Mouse (Mus musculus): Measurements from ENCODE around the gene Sema3f. TPM values are rescaled to one million over a fixed set of nuclear protein-coding genes. Genes with fewer than 3 reads are reported as not detected.

Gene Sema3f
- polyA plus RNA-seq, 1 experiment from 2014 or later, result 13.2 TPM

GRCm38 (mm10) chr9:107650708-107651481, 59.4 kb downstream of the Sema3f start:
- peak; percentile 76 for ATAC-seq (ENCODE audit: low read depth)
- Histone ChIP-seq H3K27ac (replicated peaks) (peak overlapping the region; percentile 68), H3K4me3 (no peak overlapping the region), H3K27me3 (no peaks in the 10 kb centered on the region), H3K4me1 (replicated peaks) (peaks cover 27% of the 10 kb centered on the region), H3K4me2 (no peak overlapping the region), H3K9me3 (no peaks in the 10 kb centered on the region), H3K36me3 (no peaks in the 10 kb centered on the region), H3K9ac (no peak overlapping the region; the same call in 1 of the 2 replicates)
- 31% methylated on average over 12 of the region's 12 CpGs for WGBS

- Histone ChIP-seq H3K36me3 (no peaks in the 10 kb centered on the region), H3K27ac (replicated peaks) (peak overlapping the region; percentile 68), H3K27me3 (no peaks in the 10 kb centered on the region), H3K4me1 (replicated peaks) (peaks cover 30% of the 10 kb centered on the region), H3K9ac (no peak overlapping the region), H3K4me3 (no peak overlapping the region), H3K9me3 (no peaks in the 10 kb centered on the region), H3K4me2 (no peak overlapping the region)
- ATAC-seq (ENCODE audit: low read depth), result no peak
- WGBS, result 65% methylated on average over 7 of the region's 7 CpGs
These were observed 60.0 kb downstream of the Sema3f start for GRCm38 (mm10) chr9:107650225-107650624.

- Histone ChIP-seq H3K9me3 (no peaks in the 10 kb centered on the region), H3K36me3 (no peaks in the 10 kb centered on the region), H3K9ac (no peak overlapping the region), H3K27ac (replicated peaks) (no peak overlapping the region), H3K4me2 (no peak overlapping the region), H3K4me1 (replicated peaks) (peaks cover 41% of the 10 kb centered on the region), H3K27me3 (no peaks in the 10 kb centered on the region), H3K4me3 (no peak overlapping the region)
- no peak for ATAC-seq (ENCODE audit: low read depth)
- WGBS, result 80% methylated on average over 3 of the region's 3 CpGs
These were observed 61.5 kb downstream of the Sema3f start for GRCm38 (mm10) chr9:107648767-107649166.

- 0 out of 2 replicates have a peak overlapping the region, but pooled peaks have one; percentile 8 for H3K9ac ChIP-seq
- H3K27me3 ChIP-seq, result no peaks in the 10 kb centered on the region
- no peak overlapping the region for H3K4me2 ChIP-seq
- H3K27ac ChIP-seq (replicated peaks), result no peak overlapping the region
- no peak overlapping the region for H3K4me3 ChIP-seq
- peaks cover 40% of the 10 kb centered on the region for H3K4me1 ChIP-seq (replicated peaks)
- 84% methylated on average over 6 of the region's 6 CpGs for WGBS
- no peaks in the 10 kb centered on the region for H3K36me3 ChIP-seq
- ATAC-seq (ENCODE audit: low read depth), result no peak
- H3K9me3 ChIP-seq, result no peaks in the 10 kb centered on the region
These were observed 63.3 kb downstream of the Sema3f start for GRCm38 (mm10) chr9:107646975-107647374.

- H3K4me3 ChIP-seq, result no peak overlapping the region
These were observed 64.7 kb downstream of the Sema3f start for GRCm38 (mm10) chr9:107645577-107645976.

GRCm38 (mm10) chr9:107645153-107645510, 65.1 kb downstream of the Sema3f start:
- Histone ChIP-seq H3K4me1 (replicated peaks) (peaks cover 21% of the 10 kb centered on the region), H3K27me3 (no peaks in the 10 kb centered on the region), H3K4me2 (peak overlapping the region; percentile 67), H3K27ac (replicated peaks) (no peak overlapping the region), H3K36me3 (no peaks in the 10 kb centered on the region), H3K9ac (peak overlapping the region; percentile 59), H3K9me3 (no peaks in the 10 kb centered on the region), H3K4me3 (peak overlapping the region; percentile 37)
- ATAC-seq (ENCODE audit: low read depth), result peak; percentile 2; the same call in 1 of the 2 replicates
- WGBS, result 50% methylated on average over 7 of the region's 7 CpGs

More at GRCm38 (mm10) chr9:107645577-107645976, 64.7 kb downstream of the Sema3f start:
- no peaks in the 10 kb centered on the region for H3K27me3 ChIP-seq
- peaks cover 26% of the 10 kb centered on the region for H3K4me1 ChIP-seq (replicated peaks)
- peak overlapping the region; percentile 59; the same call in 1 of the 2 replicates for H3K9ac ChIP-seq
- peak; percentile 73 for ATAC-seq (ENCODE audit: low read depth)
- WGBS, result 12% methylated on average over 5 of the region's 5 CpGs
- no peaks in the 10 kb centered on the region for H3K36me3 ChIP-seq
- no peaks in the 10 kb centered on the region for H3K9me3 ChIP-seq
- no peak overlapping the region for H3K27ac ChIP-seq (replicated peaks)
- no peak overlapping the region for H3K4me2 ChIP-seq

GRCm38 (mm10) chr9:107644495-107645152, 65.7 kb downstream of the Sema3f start:
- no peaks in the 10 kb centered on the region for H3K9me3 ChIP-seq
- no peaks in the 10 kb centered on the region for H3K36me3 ChIP-seq
- peak; percentile 74 for ATAC-seq (ENCODE audit: low read depth)
- peak overlapping the region; percentile 67 for H3K4me2 ChIP-seq
- peak overlapping the region; percentile 72 for H3K9ac ChIP-seq
- no peaks in the 10 kb centered on the region for H3K27me3 ChIP-seq
- H3K4me1 ChIP-seq (replicated peaks), result peaks cover 16% of the 10 kb centered on the region
- H3K4me3 ChIP-seq, result peak overlapping the region; percentile 37
- 6% methylated on average over 35 of the region's 35 CpGs for WGBS
- H3K27ac ChIP-seq (replicated peaks), result peak overlapping the region; percentile 74

- no peak overlapping the region for H3K27ac ChIP-seq (replicated peaks)
- H3K4me3 ChIP-seq, result peak overlapping the region; percentile 37; the same call in 1 of the 2 replicates
- H3K9me3 ChIP-seq, result no peaks in the 10 kb centered on the region
- peaks cover 14% of the 10 kb centered on the region for H3K4me1 ChIP-seq (replicated peaks)
- no peaks in the 10 kb centered on the region for H3K36me3 ChIP-seq
- H3K4me2 ChIP-seq, result peak overlapping the region; percentile 67
- H3K9ac ChIP-seq, result 0 out of 2 replicates have a peak overlapping the region, but pooled peaks have one; percentile 72
- 94% methylated on average over 13 of the region's 13 CpGs for WGBS
- no peaks in the 10 kb centered on the region for H3K27me3 ChIP-seq
- no peak for ATAC-seq (ENCODE audit: low read depth)
These were observed 66.6 kb downstream of the Sema3f start for GRCm38 (mm10) chr9:107643544-107644214.

- 26% methylated on average over 8 of the region's 8 CpGs for WGBS
- Histone ChIP-seq H3K36me3 (no peaks in the 10 kb centered on the region), H3K27ac (replicated peaks) (peak overlapping the region; percentile 53), H3K4me2 (no peak overlapping the region), H3K4me3 (no peak overlapping the region), H3K9me3 (no peaks in the 10 kb centered on the region), H3K9ac (0 out of 2 replicates have a peak overlapping the region, but pooled peaks have one; percentile 2), H3K27me3 (no peaks in the 10 kb centered on the region), H3K4me1 (replicated peaks) (peaks cover 27% of the 10 kb centered on the region)
- no peak for ATAC-seq (ENCODE audit: low read depth)
These were observed 68.6 kb downstream of the Sema3f start for GRCm38 (mm10) chr9:107641666-107642065.

GRCm38 (mm10) chr9:107640257-107640772, 70.0 kb downstream of the Sema3f start:
- no peak overlapping the region for H3K4me2 ChIP-seq
- H3K4me1 ChIP-seq (replicated peaks), result peaks cover 37% of the 10 kb centered on the region
- H3K27ac ChIP-seq (replicated peaks), result peak overlapping the region; percentile 25; the same call in 1 of the 2 replicates
- H3K27me3 ChIP-seq, result no peaks in the 10 kb centered on the region
- 46% methylated on average over 7 of the region's 8 CpGs for WGBS
- no peaks in the 10 kb centered on the region for H3K9me3 ChIP-seq
- ATAC-seq (ENCODE audit: low read depth), result no peak
- H3K36me3 ChIP-seq, result no peaks in the 10 kb centered on the region
- no peak overlapping the region for H3K4me3 ChIP-seq
- 0 out of 2 replicates have a peak overlapping the region, but pooled peaks have one; percentile 31 for H3K9ac ChIP-seq

- H3K36me3 ChIP-seq, result no peaks in the 10 kb centered on the region
- H3K4me1 ChIP-seq (replicated peaks), result peaks cover 51% of the 10 kb centered on the region
- H3K4me3 ChIP-seq, result no peak overlapping the region
- H3K9ac ChIP-seq, result peak overlapping the region; percentile 35; the same call in 1 of the 2 replicates
- H3K27me3 ChIP-seq, result no peaks in the 10 kb centered on the region
- H3K27ac ChIP-seq (replicated peaks), result peak overlapping the region; percentile 81
- 13% methylated on average over 7 of the region's 7 CpGs for WGBS
- peak overlapping the region; percentile 37 for H3K4me2 ChIP-seq
- H3K9me3 ChIP-seq, result no peaks in the 10 kb centered on the region
- ATAC-seq (ENCODE audit: low read depth), result peak; percentile 17
These were observed 73.2 kb downstream of the Sema3f start for GRCm38 (mm10) chr9:107637070-107637469.

Measured in neural tube, embryonic 13.5 days (tissue).